Mouse (Mus musculus) CD4-positive, CD25-positive, alpha-beta regulatory T cell (primary cell): Measurements from ENCODE around the gene Pald1. TPM values are rescaled to one million over a fixed set of nuclear protein-coding genes. Genes with fewer than 3 reads are reported as not detected.

ENCODE experiments used
- polyA plus RNA-seq: library from polyadenylated mRNA; unstranded; fragments of 100-300 nt; shearing (Covaris generic); gene quantifications from one replicate; pipeline ENCODE4 v1.2.1, GENCODE M21; 2017

Gene Pald1
- polyA plus RNA-seq: 0.26 TPM

GRCm38 (mm10) chr10:61383021-61383714, at the start of gene Pald1:
Gene Pald1 (minus strand): TSS chr10:61383530.

GRCm38 (mm10) chr10:61417672-61418071, 34.3 kb upstream of the Pald1 start, which contains the start of gene Nodal:
Gene Nodal (plus strand): TSS chr10:61417972.

GRCm38 (mm10) chr10:61297477-61297876, 85.9 kb downstream of the Pald1 start, which contains the start of gene Prf1:
Gene Prf1 (plus strand): TSS chr10:61297833.

GRCm38 (mm10) chr10:61273081-61273843, 110.1 kb downstream of the Pald1 start, which contains the start of gene Adamts14:
Gene Adamts14 (minus strand): TSS chr10:61273438.

Other genes with a start within 250 kb of the Pald1 start
- 73.1 TPM for gene Sgpl1, start 235.8 kb downstream of the Pald1 start, polyA plus RNA-seq
- not detected for gene Tbata, start 211.6 kb downstream of the Pald1 start, polyA plus RNA-seq
- gene Adamts14, start 110.1 kb downstream of the Pald1 start, polyA plus RNA-seq: 0.06 TPM
- 9.2 TPM for gene Prf1, start 85.7 kb downstream of the Pald1 start, polyA plus RNA-seq
- not detected for gene Nodal, start 34.4 kb upstream of the Pald1 start, polyA plus RNA-seq
- 21.0 TPM for gene Eif4ebp2, start 69.1 kb upstream of the Pald1 start, polyA plus RNA-seq
- gene Lrrc20, start 92.3 kb upstream of the Pald1 start, polyA plus RNA-seq: 8.3 TPM
- not detected for gene Npffr1, start 212.0 kb upstream of the Pald1 start, polyA plus RNA-seq